16 mouse cellular contexts compared by ENCODE assay signal in genomic region chr10:34175870-34176606, GRCm38 (mm10). TPM values are rescaled to one million over a fixed set of nuclear protein-coding genes. Genes with fewer than 3 reads are reported as not detected.
DNase-seq lines count a peak whose midpoint lies in the region; ATAC-seq and TF ChIP-seq lines count a peak whose summit lies in the region.
"Had no signal": no experiment of that assay in that cellular context is flagged by ENCODE, and none has a peak within 500 bp of the region (broad histone marks: within the 10 kb centered on the region; RNA-seq: fewer than 3 reads in every experiment).

No protein-coding gene starts in this region.

- WGBS in spleen, adult 2 months: 26% methylated on average over 8 of the region's 8 CpGs

- no peaks in the 10 kb centered on the region for H3K27me3 ChIP-seq in spleen, adult 2 months (ENCODE audit: control insufficient read depth, insufficient read depth, low read length)
- H3K27me3 ChIP-seq: forebrain, embryonic 15.5 days; liver, embryonic 15.5 days had no signal

- ATAC-seq in hematopoietic stem cell, adult 5-6 weeks (replicated peaks in 1 of 2; ENCODE audit: insufficient read depth in 1 of 2, low FRiP score in 2 of 2, low TSS enrichment in 1 of 2, low read depth in 1 of 2, poor library complexity in 2 of 2, severe bottlenecking in 2 of 2): peak; percentile 52 to 68
- ATAC-seq: forebrain, embryonic 15.5 days had no signal

- no peak overlapping the region for H3K4me3 ChIP-seq in spleen, adult 2 months (ENCODE audit: extremely low read depth, insufficient read depth, insufficient read length)
- H3K4me3 ChIP-seq: forebrain, embryonic 15.5 days; heart, adult 2 months; liver, embryonic 15.5 days; megakaryocyte, embryonic 14.5 days had no signal

- TF ChIP-seq CTCF in spleen, adult 2 months (IDR thresholded peaks at IDR 0.05; ENCODE audit: extremely low read depth, insufficient read depth, insufficient read length, insufficient replicate concordance): no peak

- H3K27ac ChIP-seq in spleen, adult 2 months (ENCODE audit: insufficient read depth, low read length): peak overlapping the region; percentile 25; the same call in 1 of the 2 replicates
- H3K27ac ChIP-seq: forebrain, embryonic 15.5 days; heart, adult 2 months; kidney, postnatal 0 days; liver, embryonic 15.5 days had no signal

- no peaks in the 10 kb centered on the region for H3K36me3 ChIP-seq in spleen, adult 2 months (ENCODE audit: control insufficient read depth, insufficient read depth, low read length)
- H3K36me3 ChIP-seq: forebrain, embryonic 15.5 days; liver, embryonic 15.5 days had no signal

- no peak for TF ChIP-seq POLR2A in spleen, adult 2 months (IDR thresholded peaks at IDR 0.05; ENCODE audit: low read depth, low read length)

- peaks cover 21% of the 10 kb centered on the region for H3K4me1 ChIP-seq in spleen, adult 2 months (ENCODE audit: control insufficient read depth, insufficient read depth, insufficient read length)
- H3K4me1 ChIP-seq: forebrain, embryonic 15.5 days; liver, embryonic 15.5 days had no signal

- DNase-seq in spleen, adult 2 months (ENCODE audit: low read depth in 1 of 2, low spot score in 2 of 2): no peak
- no peak for DNase-seq in spleen, adult 18-20 months
- peak; percentile 47 for DNase-seq in embryo, embryonic 11.5 days (ENCODE audit: low read depth, low spot score)
- peak; percentile 9 for DNase-seq in retina, embryonic 14.5 days (ENCODE audit: low spot score)
- DNase-seq in cerebellum, adult 9-10 months: no peak
- no peak for DNase-seq in yolk sac, embryonic 10.5 days (ENCODE audit: low spot score)
- no peak for DNase-seq in testis, postnatal 14 days (ENCODE audit: low spot score)
- DNase-seq: cerebellum, postnatal 25 days; heart, adult 2 months; heart, postnatal 36 days; layer of hippocampus, postnatal 36 days had no signal

RNA-seq across cellular contexts. Expression of gene Dse, which starts 31.5 kb away (rescaled TPM):
- polyA plus RNA-seq in spleen, adult 2 months (2012; rRNA removed): 12.0 and 12.9 TPM in 2 replicates
- 1.8 and 2.4 TPM in 2 replicates for total RNA-seq in hematopoietic stem cell, adult 5-6 weeks (2017)

RNA-seq across cellular contexts. Expression of gene Calhm6, which starts 48.3 kb away (rescaled TPM):
- 32.0 and 46.3 TPM in 2 replicates for polyA plus RNA-seq in spleen, adult 2 months (2012; rRNA removed)
- total RNA-seq in hematopoietic stem cell, adult 5-6 weeks (2017): 13.1 and 16.7 TPM in 2 replicates
- total RNA-seq: heart, postnatal 36 days; layer of hippocampus, postnatal 36 days had no signal

Comparison
In these comparisons a context has a peak if more than half of its experiments do, and no peak if none do; other contexts are left out.
1. DNase-seq: peak in embryo, embryonic 11.5 days (single experiment) and retina, embryonic 14.5 days (single experiment); none in spleen, adult 2 months (0 of 2), spleen, adult 18-20 months (0 of 2), cerebellum, adult 9-10 months (single experiment), yolk sac, embryonic 10.5 days (single experiment) and testis, postnatal 14 days (single experiment).